Mouse (Mus musculus): Measurements from ENCODE around the gene Tmem115. TPM values are rescaled to one million over a fixed set of nuclear protein-coding genes. Genes with fewer than 3 reads are reported as not detected.

Gene Tmem115
- polyA plus RNA-seq, 1 experiment from 2014 or later: 46.0 TPM

GRCm38 (mm10) chr9:107514303-107514955, 19.3 kb upstream of the Tmem115 start:
- Histone ChIP-seq H3K9ac (ENCODE audit: low read depth, low read length) (0 out of 2 replicates have a peak overlapping the region, but pooled peaks have one; percentile 2), H3K4me2 (ENCODE audit: low read length) (no peak overlapping the region), H3K36me3 (ENCODE audit: control insufficient read depth, insufficient read depth, low read length) (no peaks in the 10 kb centered on the region), H3K27me3 (replicated peaks; ENCODE audit: control insufficient read depth, insufficient read depth, low read length) (no peaks in the 10 kb centered on the region), H3K9me3 (ENCODE audit: control insufficient read depth, low read length) (no peaks in the 10 kb centered on the region), H3K4me3 (ENCODE audit: low read length) (no peak overlapping the region), H3K27ac (ENCODE audit: low read depth, low read length) (no peak overlapping the region), H3K4me1 (ENCODE audit: control insufficient read depth, insufficient read depth, low read depth, low read length) (peaks cover 6% of the 10 kb centered on the region)
- peak; percentile 58 for ATAC-seq
- WGBS: 23% methylated on average over 14 of the region's 14 CpGs

- WGBS: 36% methylated on average over 6 of the region's 6 CpGs
- Histone ChIP-seq H3K9ac (ENCODE audit: low read depth, low read length) (no peak overlapping the region), H3K9me3 (ENCODE audit: control insufficient read depth, low read length) (no peaks in the 10 kb centered on the region), H3K27me3 (replicated peaks; ENCODE audit: control insufficient read depth, insufficient read depth, low read length) (peaks cover 10% of the 10 kb centered on the region), H3K4me2 (ENCODE audit: low read length) (no peak overlapping the region), H3K36me3 (ENCODE audit: control insufficient read depth, insufficient read depth, low read length) (no peaks in the 10 kb centered on the region), H3K4me3 (ENCODE audit: low read length) (no peak overlapping the region), H3K27ac (ENCODE audit: low read depth, low read length) (no peak overlapping the region), H3K4me1 (ENCODE audit: control insufficient read depth, insufficient read depth, low read depth, low read length) (peaks cover 6% of the 10 kb centered on the region)
- ATAC-seq: no peak
Observed at GRCm38 (mm10) chr9:107520331-107520730, 13.4 kb upstream of the Tmem115 start.

- H3K27ac ChIP-seq (ENCODE audit: low read depth, low read length): no peak overlapping the region; the same call in 1 of the 2 replicates
- H3K9ac ChIP-seq (ENCODE audit: low read depth, low read length): no peak overlapping the region
- 57% methylated on average over 5 of the region's 5 CpGs for WGBS
- H3K4me3 ChIP-seq (ENCODE audit: low read length): no peak overlapping the region
- H3K36me3 ChIP-seq (ENCODE audit: control insufficient read depth, insufficient read depth, low read length): no peaks in the 10 kb centered on the region
- no peak for ATAC-seq
- peaks cover 10% of the 10 kb centered on the region for H3K27me3 ChIP-seq (replicated peaks; ENCODE audit: control insufficient read depth, insufficient read depth, low read length)
- H3K4me1 ChIP-seq (ENCODE audit: control insufficient read depth, insufficient read depth, low read depth, low read length): peaks cover 6% of the 10 kb centered on the region
- no peak overlapping the region for H3K4me2 ChIP-seq (ENCODE audit: low read length)
- no peaks in the 10 kb centered on the region for H3K9me3 ChIP-seq (ENCODE audit: control insufficient read depth, low read length)
Observed at GRCm38 (mm10) chr9:107521190-107521589, 12.6 kb upstream of the Tmem115 start.

GRCm38 (mm10) chr9:107521711-107522399, 11.9 kb upstream of the Tmem115 start:
- Histone ChIP-seq H3K9me3 (ENCODE audit: control insufficient read depth, low read length) (no peaks in the 10 kb centered on the region), H3K27me3 (replicated peaks; ENCODE audit: control insufficient read depth, insufficient read depth, low read length) (peaks cover 10% of the 10 kb centered on the region), H3K9ac (ENCODE audit: low read depth, low read length) (peak overlapping the region; percentile 28), H3K4me2 (ENCODE audit: low read length) (0 out of 2 replicates have a peak overlapping the region, but pooled peaks have one; percentile 3), H3K4me3 (ENCODE audit: low read length) (no peak overlapping the region), H3K4me1 (ENCODE audit: control insufficient read depth, insufficient read depth, low read depth, low read length) (peaks cover 6% of the 10 kb centered on the region), H3K36me3 (ENCODE audit: control insufficient read depth, insufficient read depth, low read length) (no peaks in the 10 kb centered on the region), H3K27ac (ENCODE audit: low read depth, low read length) (no peak overlapping the region)
- no peak for ATAC-seq
- WGBS: 28% methylated on average over 21 of the region's 25 CpGs

GRCm38 (mm10) chr9:107522400-107522711, 11.4 kb upstream of the Tmem115 start:
- H3K36me3 ChIP-seq (ENCODE audit: control insufficient read depth, insufficient read depth, low read length): no peaks in the 10 kb centered on the region
- peaks cover 6% of the 10 kb centered on the region for H3K4me1 ChIP-seq (ENCODE audit: control insufficient read depth, insufficient read depth, low read depth, low read length)
- no peak overlapping the region for H3K27ac ChIP-seq (ENCODE audit: low read depth, low read length)
- no peaks in the 10 kb centered on the region for H3K9me3 ChIP-seq (ENCODE audit: control insufficient read depth, low read length)
- 25% methylated on average over 2 of the region's 2 CpGs for WGBS
- H3K27me3 ChIP-seq (replicated peaks; ENCODE audit: control insufficient read depth, insufficient read depth, low read length): peaks cover 12% of the 10 kb centered on the region
- no peak overlapping the region for H3K4me3 ChIP-seq (ENCODE audit: low read length)
- H3K4me2 ChIP-seq (ENCODE audit: low read length): no peak overlapping the region
- no peak for ATAC-seq
- H3K9ac ChIP-seq (ENCODE audit: low read depth, low read length): peak overlapping the region; percentile 28

GRCm38 (mm10) chr9:107526198-107527026, 7.3 kb upstream of the Tmem115 start:
- H3K9me3 ChIP-seq (ENCODE audit: control insufficient read depth, low read length): no peaks in the 10 kb centered on the region
- H3K4me2 ChIP-seq (ENCODE audit: low read length): peak overlapping the region; percentile 49
- 6% methylated on average over 42 of the region's 44 CpGs for WGBS
- H3K27ac ChIP-seq (ENCODE audit: low read depth, low read length): no peak overlapping the region
- peaks cover 6% of the 10 kb centered on the region for H3K4me1 ChIP-seq (ENCODE audit: control insufficient read depth, insufficient read depth, low read depth, low read length)
- peak; percentile 67 for ATAC-seq
- H3K4me3 ChIP-seq (ENCODE audit: low read length): peak overlapping the region; percentile 29
- peak overlapping the region; percentile 27 for H3K9ac ChIP-seq (ENCODE audit: low read depth, low read length)
- H3K36me3 ChIP-seq (ENCODE audit: control insufficient read depth, insufficient read depth, low read length): no peaks in the 10 kb centered on the region
- peaks cover 13% of the 10 kb centered on the region for H3K27me3 ChIP-seq (replicated peaks; ENCODE audit: control insufficient read depth, insufficient read depth, low read length)

- H3K4me3 ChIP-seq (ENCODE audit: low read length): peak overlapping the region; percentile 94
- H3K27ac ChIP-seq (ENCODE audit: low read depth, low read length): peak overlapping the region; percentile 68; the same call in 1 of the 2 replicates
- H3K4me1 ChIP-seq (ENCODE audit: control insufficient read depth, insufficient read depth, low read depth, low read length): peaks cover 28% of the 10 kb centered on the region
- no peaks in the 10 kb centered on the region for H3K27me3 ChIP-seq (replicated peaks; ENCODE audit: control insufficient read depth, insufficient read depth, low read length)
- H3K36me3 ChIP-seq (ENCODE audit: control insufficient read depth, insufficient read depth, low read length): peaks cover 12% of the 10 kb centered on the region
- no peaks in the 10 kb centered on the region for H3K9me3 ChIP-seq (ENCODE audit: control insufficient read depth, low read length)
- WGBS: under 1% methylated on average over 40 of the region's 40 CpGs
- ATAC-seq: no peak
- H3K4me2 ChIP-seq (ENCODE audit: low read length): peak overlapping the region; percentile 99
- peak overlapping the region; percentile 90 for H3K9ac ChIP-seq (ENCODE audit: low read depth, low read length)
Observed at GRCm38 (mm10) chr9:107534408-107535202, 860 bp downstream of the Tmem115 start.

GRCm38 (mm10) chr9:107538231-107538630, 4.5 kb downstream of the Tmem115 start:
- Histone ChIP-seq H3K36me3 (ENCODE audit: control insufficient read depth, insufficient read depth, low read length) (peaks cover 17% of the 10 kb centered on the region), H3K4me2 (ENCODE audit: low read length) (no peak overlapping the region), H3K27me3 (replicated peaks; ENCODE audit: control insufficient read depth, insufficient read depth, low read length) (no peaks in the 10 kb centered on the region), H3K4me1 (ENCODE audit: control insufficient read depth, insufficient read depth, low read depth, low read length) (peaks cover 47% of the 10 kb centered on the region), H3K27ac (ENCODE audit: low read depth, low read length) (no peak overlapping the region), H3K9ac (ENCODE audit: low read depth, low read length) (no peak overlapping the region), H3K4me3 (ENCODE audit: low read length) (no peak overlapping the region), H3K9me3 (ENCODE audit: control insufficient read depth, low read length) (no peaks in the 10 kb centered on the region)
- ATAC-seq: no peak
- WGBS: 87% methylated on average over 7 of the region's 7 CpGs
